Mouse (Mus musculus) brain, embryonic 14.5 days (tissue): ENCODE measurements around the gene Ttc9.

Source experiments
- CTCF ChIP-seq: fragments of 200-500 bp; IDR thresholded peaks from 2 replicates; pipeline ENCODE4 v1.5.1; 2012; ENCODE audit warnings: inconsistent platforms, mild to moderate bottlenecking, moderate library complexity, borderline replicate concordance; ENCODE audit not compliant: insufficient read depth, insufficient read length; ENCODE audit errors: extremely low read depth
- POLR2A ChIP-seq: fragments of 200-500 bp; IDR thresholded peaks from 2 replicates; pipeline ENCODE4 v1.6.1; 2012; ENCODE audit warnings: mild to moderate bottlenecking, inconsistent platforms, borderline replicate concordance; ENCODE audit not compliant: poor library complexity, insufficient read depth, insufficient read length, severe bottlenecking; ENCODE audit errors: extremely low read depth

GRCm38 (mm10) chr12:81658086-81658485 lies 27.0 kb downstream of the Ttc9 start:
- TF ChIP-seq CTCF (no peak), POLR2A (no peak)
